Mouse (Mus musculus) embryonic facial prominence, embryonic 12.5 days (tissue): ENCODE results near the gene Pou3f3. TPM values are rescaled to one million over a fixed set of nuclear protein-coding genes. Genes with fewer than 3 reads are reported as not detected.

Experiments used
- ATAC-seq: fragments of 200-750 bp; cut with Nextera tagmentation; 2 replicates; pipeline ENCODE4 v1.8.0; 2017; ENCODE audit not compliant: insufficient number of reproducible peaks, insufficient read depth, low FRiP score, low TSS enrichment
- H3K27ac ChIP-seq: fragments of 300-500 bp; sonication (generic); 2 replicates; pipeline ENCODE4 v1.5.1; 2016; ENCODE audit warnings: mild to moderate bottlenecking
- H3K27me3 ChIP-seq: fragments of 300-500 bp; sonication (generic); 2 replicates; pipeline ENCODE4 v1.6.1; 2016; ENCODE audit warnings: mild to moderate bottlenecking, moderate library complexity
- H3K36me3 ChIP-seq: fragments of 300-500 bp; sonication (generic); 2 replicates; pipeline ENCODE4 v1.6.1; 2016; ENCODE audit warnings: mild to moderate bottlenecking
- H3K4me1 ChIP-seq: fragments of 300-500 bp; sonication (generic); 2 replicates; pipeline ENCODE4 v1.6.1; 2016
- H3K4me2 ChIP-seq: fragments of 300-500 bp; sonication (generic); replicated peaks from 2 replicates; pipeline ENCODE4 v1.6.1; 2016; ENCODE audit warnings: mild to moderate bottlenecking, moderate library complexity
- H3K4me3 ChIP-seq: fragments of 300-500 bp; sonication (generic); 2 replicates; pipeline ENCODE4 v1.5.1; 2016; ENCODE audit warnings: mild to moderate bottlenecking
- H3K9ac ChIP-seq: fragments of 300-500 bp; sonication (generic); 2 replicates; pipeline ENCODE4 v1.6.1; 2016; ENCODE audit warnings: mild to moderate bottlenecking, moderate library complexity
- H3K9me3 ChIP-seq: fragments of 300-500 bp; sonication (generic); 2 replicates; pipeline ENCODE4 v1.6.1; 2016; ENCODE audit warnings: mild to moderate bottlenecking, moderate library complexity
- WGBS: fragments of 180-500 bp; shearing (Covaris S2); methylation state at CpG from one replicate; pipeline ENCODE4 v1.1.7; 2016; 5-methylcytosine and 5-hydroxymethylcytosine counted together
- polyA plus RNA-seq: library from polyadenylated mRNA; unstranded; fragments of >200 nt; fragmentation: Nextera tagmentation; extraction: Ambion mirVana; gene quantifications from 2 replicates; pipeline ENCODE4 v1.2.1, GENCODE M21; 2016

Gene Pou3f3
- polyA plus RNA-seq, 1 experiment from 2014 or later, result 12.1 TPM

DNA sequence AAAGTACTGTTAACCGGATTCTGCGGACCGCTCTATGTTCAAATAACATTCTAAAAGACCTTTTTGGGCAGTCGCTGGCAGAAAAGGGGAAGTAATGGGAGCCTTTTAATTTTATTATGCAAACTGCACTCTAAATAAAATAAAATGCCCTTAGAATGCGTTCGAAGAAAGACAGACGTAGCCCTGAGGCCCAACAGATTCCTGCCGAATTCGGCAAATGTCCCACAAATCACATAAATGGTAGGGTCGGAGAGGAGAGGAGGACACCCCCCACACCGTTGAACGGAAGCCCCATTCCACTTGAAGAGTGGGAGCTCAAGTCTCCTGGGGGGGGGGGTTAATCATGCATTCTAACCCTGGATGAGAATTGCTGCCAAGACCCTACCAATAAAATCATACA, 8.3 kb upstream of the Pou3f3 start:
- no peak for ATAC-seq
- Histone ChIP-seq H3K4me2 (peak overlapping the region; percentile 92), H3K27ac (peak overlapping the region; percentile 77), H3K27me3 (peaks cover 81% of the 10 kb centered on the region), H3K36me3 (no peaks in the 10 kb centered on the region), H3K9ac (0 out of 2 replicates have a peak overlapping the region, but pooled peaks have one; percentile 67), H3K4me3 (peak overlapping the region; percentile 42), H3K9me3 (no peaks in the 10 kb centered on the region), H3K4me1 (peaks cover 18% of the 10 kb centered on the region)
- WGBS, result under 1% methylated on average over 12 of the region's 12 CpGs

DNA sequence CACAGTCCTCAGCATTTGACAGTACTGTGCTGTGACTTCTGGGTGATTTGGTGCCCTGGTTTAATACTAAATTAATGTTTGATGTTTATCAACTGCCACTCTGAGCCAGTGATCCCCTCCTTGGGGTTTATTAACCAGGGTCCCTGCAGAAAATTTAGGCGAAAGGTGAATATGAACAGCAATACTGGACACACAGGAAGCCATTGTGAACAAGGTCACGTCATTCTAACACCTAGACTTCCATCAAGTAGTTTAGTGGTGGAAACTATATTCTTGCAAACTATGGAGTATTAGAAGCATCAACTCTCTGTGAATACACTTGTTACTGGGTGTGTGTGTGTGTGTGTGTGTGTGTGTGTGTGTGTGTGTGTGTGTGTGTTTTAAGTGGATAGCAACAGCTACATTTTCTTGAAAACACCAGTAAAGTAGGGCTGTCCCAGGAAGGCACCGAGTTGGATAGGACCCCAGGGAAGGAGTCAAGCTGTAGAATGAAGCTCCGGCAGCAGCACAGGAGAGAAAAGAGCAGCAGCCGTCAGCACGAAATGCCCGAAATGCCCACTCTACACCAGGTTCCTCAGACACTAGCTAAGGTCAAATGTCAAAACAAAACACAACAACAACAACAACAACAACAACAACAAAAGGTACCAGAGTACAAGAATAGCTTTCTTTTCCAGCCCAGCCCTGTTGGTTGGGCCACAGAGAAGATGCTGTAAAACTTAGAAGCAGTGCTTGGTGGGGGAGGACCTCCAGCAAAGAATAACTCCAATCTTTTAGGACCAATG, 7.6 kb upstream of the Pou3f3 start:
- WGBS, result 12% methylated on average over 7 of the region's 7 CpGs
- no peaks in the 10 kb centered on the region for H3K9me3 ChIP-seq
- no peak overlapping the region for H3K27ac ChIP-seq
- peaks cover 18% of the 10 kb centered on the region for H3K4me1 ChIP-seq
- ATAC-seq, result no peak
- peak overlapping the region; percentile 9 for H3K4me2 ChIP-seq
- H3K27me3 ChIP-seq, result peaks cover 82% of the 10 kb centered on the region
- H3K9ac ChIP-seq, result 0 out of 2 replicates have a peak overlapping the region, but pooled peaks have one; percentile 16
- no peaks in the 10 kb centered on the region for H3K36me3 ChIP-seq
- H3K4me3 ChIP-seq, result no peak overlapping the region

DNA sequence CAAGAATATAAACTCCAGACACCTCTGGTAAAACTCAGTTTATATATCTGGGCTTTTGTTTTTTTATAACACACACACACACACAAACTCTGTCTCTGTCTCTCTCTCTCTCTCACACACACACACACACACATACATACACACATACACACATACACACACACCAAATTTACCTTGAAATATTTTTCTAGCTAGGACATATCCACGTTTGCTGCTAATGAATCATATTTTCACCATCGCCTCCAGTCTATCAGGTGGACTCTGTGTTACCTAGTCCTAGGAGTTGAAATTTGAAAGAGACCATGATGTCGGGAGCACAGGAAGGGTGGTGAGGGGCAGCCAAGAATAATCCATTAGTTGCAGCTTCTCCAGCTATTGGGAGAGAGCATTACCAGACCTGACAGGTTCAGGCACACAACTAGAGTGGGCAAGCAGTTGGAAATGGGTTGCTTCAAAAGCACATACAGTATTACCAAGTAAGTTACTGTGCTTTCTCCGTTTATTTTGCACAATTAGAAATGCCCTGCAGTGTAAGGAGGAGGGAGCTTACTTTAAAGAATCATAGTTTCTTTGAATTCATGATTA, 6.9 kb upstream of the Pou3f3 start:
- Histone ChIP-seq H3K4me2 (peak overlapping the region; percentile 9), H3K27ac (no peak overlapping the region), H3K4me1 (peaks cover 18% of the 10 kb centered on the region), H3K36me3 (no peaks in the 10 kb centered on the region), H3K9me3 (no peaks in the 10 kb centered on the region), H3K27me3 (peaks cover 76% of the 10 kb centered on the region), H3K9ac (0 out of 2 replicates have a peak overlapping the region, but pooled peaks have one; percentile 16), H3K4me3 (no peak overlapping the region)
- ATAC-seq, result no peak
- 10% methylated on average over 4 of the region's 4 CpGs for WGBS

- 11% methylated on average over 4 of the region's 4 CpGs for WGBS
- no peak overlapping the region for H3K27ac ChIP-seq
- no peaks in the 10 kb centered on the region for H3K9me3 ChIP-seq
- peaks cover 62% of the 10 kb centered on the region for H3K27me3 ChIP-seq
- 0 out of 2 replicates have a peak overlapping the region, but pooled peaks have one; percentile 30 for H3K9ac ChIP-seq
- H3K4me3 ChIP-seq, result peak overlapping the region; percentile 13; the same call in 1 of the 2 replicates
- no peaks in the 10 kb centered on the region for H3K36me3 ChIP-seq
- no peak for ATAC-seq
- peak overlapping the region; percentile 25 for H3K4me2 ChIP-seq
- peaks cover 11% of the 10 kb centered on the region for H3K4me1 ChIP-seq
Observed at GRCm38 (mm10) chr1:42690024-42690575, 5.5 kb upstream of the Pou3f3 start.

- H3K27me3 ChIP-seq, result peaks cover 49% of the 10 kb centered on the region
- ATAC-seq, result no peak
- WGBS, result 3% methylated on average over 9 of the region's 9 CpGs
- 0 out of 2 replicates have a peak overlapping the region, but pooled peaks have one; percentile 12 for H3K27ac ChIP-seq
- H3K4me1 ChIP-seq, result peaks cover 13% of the 10 kb centered on the region; the same call in 1 of the 2 replicates
- no peaks in the 10 kb centered on the region for H3K9me3 ChIP-seq
- H3K4me3 ChIP-seq, result peak overlapping the region; percentile 68
- no peak overlapping the region for H3K9ac ChIP-seq
- no peaks in the 10 kb centered on the region for H3K36me3 ChIP-seq
- 0 out of 2 replicates have a peak overlapping the region, but pooled peaks have one; percentile 24 for H3K4me2 ChIP-seq
Observed at GRCm38 (mm10) chr1:42691202-42692170, 4.1 kb upstream of the Pou3f3 start.

GRCm38 (mm10) chr1:42692221-42692620, 3.3 kb upstream of the Pou3f3 start:
- no peaks in the 10 kb centered on the region for H3K9me3 ChIP-seq
- H3K27me3 ChIP-seq, result peaks cover 45% of the 10 kb centered on the region
- no peak for ATAC-seq
- peak overlapping the region; percentile 68 for H3K4me3 ChIP-seq
- peak overlapping the region; percentile 24 for H3K4me2 ChIP-seq
- H3K4me1 ChIP-seq, result peaks cover 13% of the 10 kb centered on the region; the same call in 1 of the 2 replicates
- H3K9ac ChIP-seq, result no peak overlapping the region; the same call in 1 of the 2 replicates
- WGBS, result 14% methylated on average over 1 of the region's 1 CpGs
- no peaks in the 10 kb centered on the region for H3K36me3 ChIP-seq
- H3K27ac ChIP-seq, result peak overlapping the region; percentile 47

DNA sequence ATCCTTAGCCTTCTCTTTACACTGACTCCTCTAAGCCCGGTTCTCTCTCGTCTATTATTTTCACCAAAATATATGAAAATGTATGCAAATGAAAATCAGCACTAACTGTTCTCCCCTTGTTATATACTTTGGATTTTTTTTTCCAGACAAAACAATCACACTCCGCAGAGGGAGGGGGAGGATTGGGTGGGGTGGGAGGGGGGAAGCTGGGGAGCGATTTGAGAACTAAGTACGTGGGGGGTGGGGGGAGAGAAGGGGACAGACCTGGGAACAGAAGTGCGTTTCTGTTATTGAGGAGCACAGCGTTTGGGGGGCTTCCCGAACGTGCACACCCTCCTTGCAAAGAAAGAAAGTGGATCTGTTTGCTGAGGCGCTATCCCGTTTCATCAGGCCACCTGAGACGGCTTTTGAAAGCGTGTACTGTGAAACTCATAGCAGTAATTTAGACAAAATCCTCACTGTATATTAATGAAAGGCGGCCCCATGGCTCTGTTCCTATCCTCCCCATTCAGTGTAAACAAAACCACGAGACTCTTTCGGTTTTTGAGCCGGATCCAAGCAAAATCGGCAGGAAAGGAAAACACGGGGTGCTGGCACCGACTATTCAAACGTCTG, 2.4 kb upstream of the Pou3f3 start:
- Histone ChIP-seq H3K9ac (peak overlapping the region; percentile 60; the same call in 1 of the 2 replicates), H3K27ac (peak overlapping the region; percentile 86; the same call in 1 of the 2 replicates), H3K4me3 (peak overlapping the region; percentile 68), H3K4me2 (peak overlapping the region; percentile 76), H3K27me3 (peaks cover 48% of the 10 kb centered on the region), H3K9me3 (no peaks in the 10 kb centered on the region), H3K4me1 (peaks cover 19% of the 10 kb centered on the region; the same call in 1 of the 2 replicates), H3K36me3 (no peaks in the 10 kb centered on the region)
- under 1% methylated on average over 21 of the region's 21 CpGs for WGBS
- ATAC-seq, result no peak

- peak overlapping the region; percentile 76 for H3K4me2 ChIP-seq
- peaks cover 48% of the 10 kb centered on the region for H3K27me3 ChIP-seq
- H3K4me1 ChIP-seq, result peaks cover 23% of the 10 kb centered on the region; the same call in 1 of the 2 replicates
- peak overlapping the region; percentile 68 for H3K4me3 ChIP-seq
- H3K36me3 ChIP-seq, result no peaks in the 10 kb centered on the region
- peak overlapping the region; percentile 86 for H3K27ac ChIP-seq
- H3K9me3 ChIP-seq, result no peaks in the 10 kb centered on the region
- under 1% methylated on average over 22 of the region's 22 CpGs for WGBS
- ATAC-seq, result no peak
- H3K9ac ChIP-seq, result peak overlapping the region; percentile 60
Observed at GRCm38 (mm10) chr1:42693852-42694251, 1.7 kb upstream of the Pou3f3 start.

- WGBS, result under 1% methylated on average over 19 of the region's 26 CpGs
- peak overlapping the region; percentile 68 for H3K4me3 ChIP-seq
- H3K27ac ChIP-seq, result peak overlapping the region; percentile 86
- no peak for ATAC-seq
- peak overlapping the region; percentile 76 for H3K4me2 ChIP-seq
- H3K9me3 ChIP-seq, result no peaks in the 10 kb centered on the region
- H3K4me1 ChIP-seq, result peaks cover 23% of the 10 kb centered on the region; the same call in 1 of the 2 replicates
- peak overlapping the region; percentile 60 for H3K9ac ChIP-seq
- H3K36me3 ChIP-seq, result no peaks in the 10 kb centered on the region
- peaks cover 46% of the 10 kb centered on the region for H3K27me3 ChIP-seq
Observed at GRCm38 (mm10) chr1:42694290-42694664, 1.3 kb upstream of the Pou3f3 start.

DNA sequence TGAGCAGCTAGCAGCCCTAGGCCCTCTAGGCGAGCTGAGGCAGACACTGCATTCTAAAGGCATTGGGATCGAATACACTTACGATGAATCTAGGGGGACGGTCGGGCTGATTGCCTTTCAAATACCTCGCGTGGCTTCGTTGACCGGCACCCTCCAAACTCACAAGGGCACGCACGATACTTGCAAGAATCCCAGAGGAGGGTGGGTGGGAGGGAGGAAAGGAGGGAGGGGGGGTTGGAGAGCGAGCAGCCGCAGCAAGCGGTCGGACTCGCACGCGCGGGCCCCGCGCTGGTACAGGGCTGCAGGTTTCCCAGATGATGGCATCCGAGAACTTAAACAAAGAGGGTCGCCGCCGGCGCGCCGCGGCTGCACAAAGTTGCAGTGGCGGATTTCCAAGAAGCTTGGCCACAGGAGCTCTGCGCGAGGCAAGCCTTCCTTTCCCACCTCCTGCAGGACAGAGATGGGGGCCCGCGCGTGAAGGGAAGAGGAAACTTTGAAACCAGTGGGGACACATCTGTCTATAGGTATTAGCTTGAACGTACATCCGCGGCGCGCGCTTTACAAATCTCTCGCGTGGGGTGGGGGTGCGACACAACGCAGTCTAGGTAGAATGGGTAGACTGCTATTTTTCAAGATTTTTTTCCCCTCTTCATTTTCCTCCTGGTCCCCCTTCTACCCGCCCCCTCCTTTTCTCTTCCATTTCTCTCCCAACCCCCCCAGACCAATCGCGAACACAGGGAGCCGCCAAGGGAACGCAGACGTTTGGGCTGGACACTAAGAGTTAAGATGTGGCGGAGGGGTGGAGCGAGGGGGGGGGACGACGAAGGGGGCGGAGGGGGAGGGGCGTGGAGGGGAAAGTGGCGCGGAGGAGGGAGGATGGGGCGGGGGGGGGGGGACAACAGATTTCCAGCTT, 647 bp upstream of the Pou3f3 start:
- no peaks in the 10 kb centered on the region for H3K9me3 ChIP-seq
- peak; percentile 39 for ATAC-seq
- peaks cover 39% of the 10 kb centered on the region for H3K27me3 ChIP-seq
- WGBS, result under 1% methylated on average over 55 of the region's 60 CpGs
- peak overlapping the region; percentile 68 for H3K4me3 ChIP-seq
- peak overlapping the region; percentile 76 for H3K4me2 ChIP-seq
- H3K27ac ChIP-seq, result peak overlapping the region; percentile 86
- H3K4me1 ChIP-seq, result peaks cover 23% of the 10 kb centered on the region; the same call in 1 of the 2 replicates
- peak overlapping the region; percentile 60 for H3K9ac ChIP-seq
- H3K36me3 ChIP-seq, result no peaks in the 10 kb centered on the region
